Mouse (Mus musculus): ENCODE results near the gene Micall1. TPM values are rescaled to one million over a fixed set of nuclear protein-coding genes. Genes with fewer than 3 reads are reported as not detected.

Micall1 gene
- polyA plus RNA-seq, 1 experiment from 2014 or later: 15.0 TPM

- H3K9ac ChIP-seq: no peak overlapping the region
- no peaks in the 10 kb centered on the region for H3K27me3 ChIP-seq
- peaks cover 32% of the 10 kb centered on the region for H3K36me3 ChIP-seq
- no peak overlapping the region for H3K4me2 ChIP-seq
- H3K4me3 ChIP-seq: no peak overlapping the region
- H3K9me3 ChIP-seq: no peaks in the 10 kb centered on the region
- H3K27ac ChIP-seq (replicated peaks): no peak overlapping the region
- no peak for ATAC-seq (ENCODE audit: low FRiP score, low read depth)
- peaks cover 7% of the 10 kb centered on the region for H3K4me1 ChIP-seq (replicated peaks)
- 72% methylated on average over 11 of the region's 11 CpGs for WGBS
Measured at GRCm38 (mm10) chr15:79135783-79136575, 27.3 kb downstream of the Micall1 start.

GRCm38 (mm10) chr15:79139640-79140039 lies 30.9 kb downstream of the Micall1 start:
- H3K36me3 ChIP-seq: peaks cover 7% of the 10 kb centered on the region
- H3K27me3 ChIP-seq: no peaks in the 10 kb centered on the region
- H3K9ac ChIP-seq: no peak overlapping the region
- 65% methylated on average over 10 of the region's 10 CpGs for WGBS
- no peak for ATAC-seq (ENCODE audit: low FRiP score, low read depth)
- no peak overlapping the region for H3K27ac ChIP-seq (replicated peaks)
- no peaks in the 10 kb centered on the region for H3K9me3 ChIP-seq
- H3K4me1 ChIP-seq (replicated peaks): peaks cover 20% of the 10 kb centered on the region
- H3K4me3 ChIP-seq: no peak overlapping the region
- H3K4me2 ChIP-seq: no peak overlapping the region

DNA sequence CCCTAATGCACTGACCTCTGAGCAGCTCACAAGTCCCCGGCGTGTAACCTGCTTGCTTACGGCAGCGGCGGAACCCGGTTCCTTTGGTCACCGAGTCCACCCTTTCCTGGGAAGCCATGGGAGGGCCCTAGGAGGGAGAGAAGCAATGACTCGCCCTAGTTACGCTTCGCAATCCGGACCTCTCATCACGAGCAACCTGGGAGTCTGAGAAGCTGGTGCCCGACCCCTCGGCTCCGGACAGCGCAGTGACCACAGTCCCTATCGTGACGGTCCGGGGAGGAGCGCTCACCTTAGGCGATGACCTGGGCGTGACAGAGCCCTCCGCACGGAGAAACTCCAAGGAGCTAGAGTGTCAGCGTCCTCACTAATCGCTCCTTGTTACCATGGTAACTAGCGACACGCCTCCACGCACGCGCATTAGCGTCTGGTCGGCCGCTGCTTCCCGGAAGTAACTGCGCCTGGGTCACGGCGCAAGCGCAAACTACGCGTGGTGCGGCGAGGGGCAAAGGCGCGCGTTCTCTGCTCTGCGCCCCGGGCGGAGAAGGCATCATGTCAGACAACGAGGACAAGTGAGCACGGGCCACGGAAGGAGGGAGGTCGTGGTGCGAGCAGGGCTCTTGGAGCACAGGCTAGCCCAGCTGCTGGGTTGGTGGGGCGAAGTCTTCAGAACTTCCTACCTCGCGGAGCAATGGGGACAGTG lies 32.3 kb downstream of the Micall1 start, which contains the start of the genes Polr2f and 1700088E04Rik:
Gene Polr2f (plus strand): TSS at position 144 of the 700 bp plus-strand sequence.
Gene 1700088E04Rik (minus strand): TSS at position 388 of the 700 bp plus-strand sequence.
- Histone ChIP-seq H3K27ac (replicated peaks) (peak within 1 kb of the TSS; percentile 63), H3K9ac (peak within 1 kb of the TSS; percentile 90), H3K9me3 (no peaks in the 10 kb centered on the region), H3K4me1 (replicated peaks) (peaks cover 20% of the 10 kb centered on the region), H3K27me3 (no peaks in the 10 kb centered on the region), H3K4me3 (peak within 1 kb of the TSS; percentile 94), H3K4me2 (peak within 1 kb of the TSS; percentile 96), H3K36me3 (peaks cover 17% of the 10 kb centered on the region)
- peak; percentile 89 for ATAC-seq (ENCODE audit: low FRiP score, low read depth)
- under 1% methylated on average over 57 of the region's 57 CpGs for WGBS

- 2% methylated on average over 7 of the region's 7 CpGs for WGBS
- no peak for ATAC-seq (ENCODE audit: low FRiP score, low read depth)
- Histone ChIP-seq H3K9me3 (no peaks in the 10 kb centered on the region), H3K4me1 (replicated peaks) (peaks cover 20% of the 10 kb centered on the region), H3K4me2 (peak overlapping the region; percentile 96), H3K9ac (peak overlapping the region; percentile 90), H3K27me3 (no peaks in the 10 kb centered on the region), H3K36me3 (peaks cover 22% of the 10 kb centered on the region), H3K27ac (replicated peaks) (peak overlapping the region; percentile 47; the same call in 1 of the 2 replicates), H3K4me3 (peak overlapping the region; percentile 94)
Measured at GRCm38 (mm10) chr15:79141566-79141917, 32.8 kb downstream of the Micall1 start.

GRCm38 (mm10) chr15:79143316-79143715 lies 34.6 kb downstream of the Micall1 start:
- 86% methylated on average over 12 of the region's 12 CpGs for WGBS

GRCm38 (mm10) chr15:79144021-79144420 lies 35.3 kb downstream of the Micall1 start:
- no peak overlapping the region for H3K4me2 ChIP-seq
- H3K36me3 ChIP-seq: peaks cover 40% of the 10 kb centered on the region
- no peak overlapping the region for H3K4me3 ChIP-seq
- H3K27ac ChIP-seq (replicated peaks): no peak overlapping the region
- H3K4me1 ChIP-seq (replicated peaks): peaks cover 20% of the 10 kb centered on the region
- no peaks in the 10 kb centered on the region for H3K9me3 ChIP-seq
- no peaks in the 10 kb centered on the region for H3K27me3 ChIP-seq
- H3K9ac ChIP-seq: no peak overlapping the region
- 86% methylated on average over 8 of the region's 8 CpGs for WGBS
- no peak for ATAC-seq (ENCODE audit: low FRiP score, low read depth)

More at GRCm38 (mm10) chr15:79143316-79143715, 34.6 kb downstream of the Micall1 start:
- Histone ChIP-seq H3K36me3 (peaks cover 37% of the 10 kb centered on the region), H3K4me2 (no peak overlapping the region), H3K27me3 (no peaks in the 10 kb centered on the region), H3K9me3 (no peaks in the 10 kb centered on the region), H3K9ac (no peak overlapping the region), H3K4me1 (replicated peaks) (peaks cover 20% of the 10 kb centered on the region), H3K4me3 (no peak overlapping the region), H3K27ac (replicated peaks) (no peak overlapping the region)
- ATAC-seq (ENCODE audit: low FRiP score, low read depth): no peak

- WGBS: 91% methylated on average over 7 of the region's 7 CpGs
- peaks cover 49% of the 10 kb centered on the region for H3K36me3 ChIP-seq
Measured at GRCm38 (mm10) chr15:79145522-79145921, 36.8 kb downstream of the Micall1 start.

GRCm38 (mm10) chr15:79148533-79148932 lies 39.8 kb downstream of the Micall1 start:
- WGBS: 53% methylated on average over 7 of the region's 7 CpGs
- Histone ChIP-seq H3K4me2 (no peak overlapping the region), H3K36me3 (peaks cover 64% of the 10 kb centered on the region), H3K4me3 (no peak overlapping the region), H3K27ac (replicated peaks) (no peak overlapping the region), H3K9ac (no peak overlapping the region), H3K27me3 (no peaks in the 10 kb centered on the region), H3K9me3 (no peaks in the 10 kb centered on the region), H3K4me1 (replicated peaks) (peaks cover 10% of the 10 kb centered on the region)
- peak; percentile 27; the same call in 1 of the 2 replicates for ATAC-seq (ENCODE audit: low FRiP score, low read depth)

More at GRCm38 (mm10) chr15:79145522-79145921, 36.8 kb downstream of the Micall1 start:
- ATAC-seq (ENCODE audit: low FRiP score, low read depth): no peak
- no peak overlapping the region for H3K4me2 ChIP-seq
- H3K4me3 ChIP-seq: no peak overlapping the region
- peaks cover 15% of the 10 kb centered on the region for H3K4me1 ChIP-seq (replicated peaks)
- H3K9me3 ChIP-seq: no peaks in the 10 kb centered on the region
- no peaks in the 10 kb centered on the region for H3K27me3 ChIP-seq
- H3K27ac ChIP-seq (replicated peaks): no peak overlapping the region
- no peak overlapping the region for H3K9ac ChIP-seq

DNA sequence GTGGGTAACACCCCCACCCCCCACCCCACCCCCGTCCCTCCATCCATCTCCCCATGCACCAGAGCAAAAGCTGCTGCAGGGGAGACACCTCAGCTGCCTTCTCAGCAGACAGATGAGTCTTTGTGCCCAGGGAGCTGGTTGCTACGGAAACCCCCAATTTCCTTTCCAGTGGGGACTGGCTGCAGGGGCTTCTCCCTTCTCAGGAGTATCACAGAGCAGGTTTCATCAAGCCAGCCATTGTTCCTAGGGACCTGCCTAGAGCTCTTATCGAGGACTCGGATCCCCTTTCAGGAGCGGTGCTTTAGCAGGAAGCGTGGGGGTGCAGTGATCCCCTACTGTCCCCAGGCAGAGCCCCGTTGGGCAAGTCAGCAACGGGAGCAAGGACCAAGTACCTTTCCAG lies 43.2 kb downstream of the Micall1 start:
- ATAC-seq (ENCODE audit: low FRiP score, low read depth): peak; percentile 16; the same call in 1 of the 2 replicates
- Histone ChIP-seq H3K9me3 (no peaks in the 10 kb centered on the region), H3K9ac (no peak overlapping the region)

DNA sequence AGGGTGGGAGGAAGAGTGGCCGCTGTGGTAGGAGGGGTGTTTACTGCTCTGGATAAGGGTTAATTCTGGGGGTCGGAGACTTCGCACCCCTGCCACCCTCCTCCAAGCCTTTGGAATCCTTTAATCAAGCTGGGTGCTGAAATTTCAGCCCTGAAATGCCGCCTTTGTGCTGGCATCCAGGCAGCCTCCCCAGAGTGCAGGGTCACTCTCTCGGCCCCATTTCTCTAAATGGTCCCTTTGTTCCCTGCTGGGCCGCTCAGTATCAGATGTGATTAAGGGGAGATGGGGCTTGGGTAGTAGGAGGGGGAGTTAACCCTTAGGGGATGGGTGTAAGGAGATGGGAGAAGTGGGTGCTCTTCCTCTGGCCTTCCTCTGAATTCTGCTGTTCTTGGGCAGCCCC lies 44.0 kb downstream of the Micall1 start:
- peak overlapping the region; percentile 66 for H3K27ac ChIP-seq (replicated peaks)
- ATAC-seq (ENCODE audit: low FRiP score, low read depth): no peak
- peaks cover 10% of the 10 kb centered on the region for H3K4me1 ChIP-seq (replicated peaks)
- H3K9ac ChIP-seq: no peak overlapping the region
- H3K27me3 ChIP-seq: no peaks in the 10 kb centered on the region
- peaks cover 30% of the 10 kb centered on the region; the same call in 1 of the 2 replicates for H3K36me3 ChIP-seq
- no peak overlapping the region for H3K4me3 ChIP-seq
- 51% methylated on average over 6 of the region's 6 CpGs for WGBS
- no peaks in the 10 kb centered on the region for H3K9me3 ChIP-seq
- no peak overlapping the region for H3K4me2 ChIP-seq

More for the DNA sequence above, 43.2 kb downstream of the Micall1 start:
- WGBS: 27% methylated on average over 8 of the region's 8 CpGs
- Histone ChIP-seq H3K36me3 (peaks cover 38% of the 10 kb centered on the region), H3K4me3 (no peak overlapping the region), H3K27ac (replicated peaks) (peak overlapping the region; percentile 66), H3K4me2 (no peak overlapping the region), H3K4me1 (replicated peaks) (peaks cover 10% of the 10 kb centered on the region), H3K27me3 (no peaks in the 10 kb centered on the region)

DNA sequence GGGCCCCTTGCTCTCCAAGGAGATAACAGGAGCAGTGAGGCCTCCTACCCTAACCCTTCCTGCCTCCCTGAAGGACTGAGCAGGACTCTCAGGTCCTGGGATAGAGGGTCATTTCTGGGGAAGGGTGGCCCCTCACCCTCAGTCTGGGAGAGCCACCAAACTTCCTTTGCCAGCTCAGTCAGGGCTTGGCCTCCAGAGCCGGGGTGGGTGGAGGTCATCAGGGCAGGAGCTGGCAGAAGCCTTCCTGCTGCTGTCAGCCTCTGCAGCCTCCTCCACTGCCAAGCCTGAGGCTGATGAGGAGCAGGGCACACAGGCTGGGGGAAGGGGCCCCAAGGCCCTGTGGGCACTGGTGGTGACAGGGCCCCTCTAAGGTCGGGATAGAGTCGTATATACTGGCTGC lies 46.9 kb downstream of the Micall1 start:
- Histone ChIP-seq H3K4me2 (no peak overlapping the region), H3K4me3 (no peak overlapping the region), H3K36me3 (peaks cover 15% of the 10 kb centered on the region; the same call in 1 of the 2 replicates), H3K9me3 (no peaks in the 10 kb centered on the region), H3K9ac (no peak overlapping the region), H3K27me3 (no peaks in the 10 kb centered on the region), H3K27ac (replicated peaks) (no peak overlapping the region), H3K4me1 (replicated peaks) (peaks cover 10% of the 10 kb centered on the region)
- WGBS: 30% methylated on average over 3 of the region's 3 CpGs
- ATAC-seq (ENCODE audit: low FRiP score, low read depth): no peak

DNA sequence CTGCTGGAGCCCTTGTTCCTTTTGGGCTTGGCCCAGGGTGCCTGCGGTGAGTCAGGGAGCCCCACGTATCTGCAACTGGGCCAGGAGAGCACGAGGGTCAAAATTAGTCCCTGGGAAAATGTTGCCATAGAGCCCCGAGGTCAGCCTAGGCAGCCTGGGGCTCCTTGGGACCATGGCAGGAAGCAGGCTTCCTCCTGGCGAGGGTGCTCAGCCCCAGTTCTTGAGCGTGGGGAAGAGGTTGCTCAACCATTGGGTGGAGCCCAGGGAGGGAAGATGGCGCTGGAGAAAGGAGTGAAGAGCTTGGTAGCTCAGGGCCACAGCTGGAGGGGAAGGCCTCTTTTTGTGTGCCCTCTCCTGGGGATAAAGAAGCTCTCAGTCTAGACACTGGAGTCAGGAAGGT lies 53.6 kb downstream of the Micall1 start:
- Histone ChIP-seq H3K4me1 (replicated peaks) (peaks cover 11% of the 10 kb centered on the region; the same call in 1 of the 2 replicates), H3K36me3 (no peaks in the 10 kb centered on the region), H3K9me3 (no peaks in the 10 kb centered on the region), H3K27me3 (peaks cover 43% of the 10 kb centered on the region), H3K4me2 (peak overlapping the region; percentile 6; the same call in 1 of the 2 replicates), H3K27ac (replicated peaks) (no peak overlapping the region), H3K9ac (no peak overlapping the region), H3K4me3 (peak overlapping the region; percentile 22)
- no peak for ATAC-seq (ENCODE audit: low FRiP score, low read depth)
- 76% methylated on average over 7 of the region's 7 CpGs for WGBS
